Mouse (Mus musculus): ENCODE measurements around the gene Clpb.
A peak's percentile ranks its signal among the peaks of the same experiment; 100 is the strongest.
"Not testable (repeated sequence)": the region's sequence is repeated elsewhere in the genome, so short reads cannot be mapped to it uniquely, and the experiment has no call there.

Gene Clpb

DNA sequence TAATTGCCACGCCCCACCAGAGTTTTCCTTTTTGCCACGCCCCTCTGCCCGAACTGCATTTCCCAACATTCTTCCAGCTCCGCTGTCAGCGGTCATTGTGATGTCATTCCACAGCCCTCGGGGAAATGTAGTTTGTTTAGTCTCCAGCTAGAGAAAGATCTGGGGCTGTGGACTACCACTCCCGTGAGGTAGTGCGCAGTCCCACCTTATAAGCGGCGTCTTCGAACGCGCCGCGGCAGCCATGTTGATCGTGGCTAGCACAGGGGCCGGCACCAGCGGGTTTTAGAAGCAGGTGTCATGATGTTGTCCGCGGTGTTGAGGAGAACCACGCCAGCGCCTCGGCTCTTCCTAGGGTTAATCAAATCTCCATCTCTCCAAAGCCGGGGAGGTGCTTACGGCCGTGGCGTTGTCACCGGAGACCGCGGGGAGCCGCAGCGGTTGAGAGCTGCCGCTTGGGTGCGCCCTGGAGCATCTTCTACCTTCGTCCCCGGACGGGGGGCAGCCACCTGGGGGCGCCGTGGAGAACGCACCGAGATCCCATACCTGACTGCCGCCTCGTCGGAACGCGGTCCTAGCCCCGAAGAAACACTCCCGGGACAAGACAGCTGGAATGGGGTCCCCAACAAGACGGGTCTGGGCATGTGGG lies at the start of gene Clpb:
Clpb (plus strand) TSS at position 120 of the 646 bp plus-strand sequence.
- peak; percentile 96 to 97 for DNase-seq (ENCODE audit: low spot score in 2 of 2)

- no peak for DNase-seq (ENCODE audit: low spot score in 2 of 2)
Measured at GRCm38 (mm10) chr7:101615406-101615805, 48.0 kb upstream of the Clpb start.

DNA sequence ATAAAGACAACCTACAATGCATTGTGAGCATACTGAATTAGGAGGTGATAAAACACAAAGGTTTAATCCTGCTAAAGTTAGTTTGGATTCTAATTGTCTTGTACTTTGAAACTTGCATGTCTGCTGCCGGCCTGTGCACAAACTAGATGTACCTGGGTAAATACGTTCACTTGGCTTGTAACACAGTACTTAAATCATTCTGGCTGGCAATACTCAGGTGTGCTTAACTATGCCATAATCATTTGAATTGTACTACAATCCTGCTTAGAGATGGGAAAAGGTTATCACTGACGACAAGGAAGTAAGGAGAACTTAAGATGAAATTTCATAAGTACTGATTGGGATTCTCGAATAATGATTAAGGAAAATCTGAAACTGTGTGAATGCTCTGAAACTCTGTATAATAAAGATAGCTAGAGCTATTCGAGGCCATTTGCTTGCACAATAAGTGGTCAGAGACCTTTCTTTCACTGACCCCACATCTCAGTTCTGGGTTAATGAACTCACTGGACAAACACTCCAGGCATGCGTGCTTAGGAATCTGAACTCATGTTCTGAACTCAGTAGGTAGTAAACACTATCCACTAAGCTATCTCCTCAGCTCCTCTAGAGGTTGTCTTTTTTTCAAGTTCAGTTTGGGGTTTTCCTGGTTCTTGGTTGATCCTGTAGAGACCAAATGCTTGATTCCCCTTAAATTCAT lies 47.1 kb upstream of the Clpb start:
- DNase-seq (ENCODE audit: low spot score in 2 of 2): no peak

DNA sequence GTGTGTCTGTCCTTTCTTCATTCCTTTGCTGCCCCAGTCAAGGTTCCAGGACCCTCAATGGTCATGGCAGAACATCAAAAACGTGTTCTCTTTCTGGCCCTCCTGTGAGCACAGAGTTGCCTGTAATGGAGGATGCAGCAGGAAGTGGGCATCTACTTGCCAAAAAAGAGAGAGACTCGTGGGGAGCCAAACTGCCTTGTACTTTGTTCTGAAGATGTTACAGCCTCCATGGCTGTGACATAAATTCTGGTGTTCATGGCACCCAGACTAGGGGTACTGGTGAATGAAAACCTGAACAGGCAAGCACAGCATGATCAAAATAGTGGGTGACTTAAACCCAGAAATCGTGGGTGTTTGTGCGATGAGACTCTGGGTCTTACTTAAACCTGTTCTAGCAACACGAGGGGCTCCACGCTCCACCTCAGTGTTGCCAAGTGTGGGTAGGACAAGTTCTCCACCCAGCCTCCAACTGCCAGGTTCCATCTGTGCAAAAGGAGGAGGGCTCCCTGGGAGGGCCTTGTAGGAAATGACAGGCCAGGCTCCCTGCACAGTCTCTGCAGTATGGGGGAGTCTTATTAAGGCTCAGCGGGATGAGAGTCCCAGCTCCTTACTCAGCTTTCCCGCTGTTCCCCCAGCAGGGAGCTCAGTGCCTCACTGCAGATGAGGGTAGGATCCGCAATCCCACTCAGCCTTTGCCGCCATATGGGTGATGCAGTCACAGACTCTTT lies 45.8 kb upstream of the Clpb start:
- DNase-seq (ENCODE audit: low spot score in 2 of 2): no peak

DNA sequence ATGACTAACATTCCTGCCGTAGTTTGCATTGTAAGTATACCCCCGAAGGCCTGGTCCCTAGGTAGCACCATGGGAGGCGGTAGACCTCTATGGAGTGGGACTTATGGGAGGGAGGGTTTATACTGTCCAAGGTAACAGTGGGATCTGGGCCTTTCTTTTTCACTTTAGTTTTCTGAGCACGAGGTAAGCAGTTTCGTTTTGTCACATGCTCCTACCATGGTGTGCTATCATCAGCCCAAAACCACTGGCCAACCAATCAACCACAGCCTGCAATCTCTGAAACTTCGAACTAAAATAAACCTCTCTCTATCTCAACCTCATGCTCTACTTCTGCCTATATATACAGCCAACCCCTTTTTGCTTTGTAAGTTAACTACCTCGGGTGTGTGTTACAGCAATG lies 45.2 kb upstream of the Clpb start:
- no peak for DNase-seq (ENCODE audit: low spot score in 2 of 2)

GRCm38 (mm10) chr7:101620373-101620772 lies 43.1 kb upstream of the Clpb start:
- peak; percentile 9 to 11 for DNase-seq (ENCODE audit: low spot score in 2 of 2)

DNA sequence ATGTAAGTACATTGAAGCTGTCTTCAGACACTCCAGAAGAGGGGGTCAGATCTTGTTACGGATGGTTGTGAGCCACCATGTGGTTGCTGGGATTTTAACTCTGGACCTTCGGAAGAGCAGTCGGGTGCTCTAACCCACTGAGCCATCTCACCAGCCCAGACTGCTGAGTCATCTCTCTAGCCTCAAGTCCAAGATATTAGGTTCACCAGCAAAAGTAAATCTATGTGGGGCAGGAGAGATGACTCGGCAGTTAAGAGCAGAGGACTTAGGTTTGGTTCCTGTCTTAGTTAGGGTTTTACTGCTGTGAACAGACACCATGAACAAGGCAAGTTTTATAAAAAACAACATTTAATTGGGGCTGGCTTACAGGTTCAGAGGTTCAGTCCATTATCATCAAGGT lies 41.6 kb upstream of the Clpb start:
- not testable (repeated sequence) for DNase-seq (ENCODE audit: low spot score in 2 of 2)

DNA sequence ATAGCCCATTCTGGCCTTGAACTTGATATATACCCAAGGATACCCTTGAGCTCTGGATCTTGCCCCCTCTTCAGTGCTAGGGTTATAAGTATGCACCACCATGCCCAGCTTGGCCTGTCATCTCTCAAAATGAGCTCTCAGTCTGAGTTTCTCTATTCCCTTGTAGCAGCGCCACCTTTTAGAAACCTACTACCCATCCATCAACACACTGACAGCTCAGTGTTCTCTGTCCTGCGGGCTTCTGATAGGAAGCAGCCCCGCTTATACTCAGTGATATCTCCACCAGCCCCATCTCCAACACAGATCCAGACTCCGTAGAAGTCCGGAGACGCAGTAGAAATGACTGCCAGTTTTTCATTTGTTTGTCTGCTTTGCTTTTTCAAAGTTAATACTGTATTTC lies 39.1 kb upstream of the Clpb start:
- no peak for DNase-seq (ENCODE audit: low spot score in 2 of 2)

DNA sequence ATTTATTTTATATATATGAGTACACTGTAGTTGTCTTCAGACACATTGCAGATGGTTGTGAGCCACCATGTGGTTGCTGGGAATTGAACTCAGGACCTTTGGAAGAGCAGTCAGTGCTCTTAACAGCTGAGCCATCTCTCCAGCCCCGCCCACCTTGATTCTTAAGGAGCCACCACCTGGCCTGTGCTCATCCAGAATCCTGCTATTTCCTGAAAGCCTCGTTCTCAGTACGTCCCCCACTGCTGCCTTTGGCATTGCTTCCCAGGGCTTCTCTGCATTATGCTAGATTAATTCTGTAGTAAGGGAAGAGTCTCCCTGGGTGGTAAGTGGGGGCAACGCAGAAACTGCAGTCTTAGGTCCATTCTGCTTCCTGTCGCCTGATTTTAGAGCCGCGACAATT lies 36.3 kb upstream of the Clpb start:
- not testable (repeated sequence) for DNase-seq (ENCODE audit: low spot score in 2 of 2)

DNA sequence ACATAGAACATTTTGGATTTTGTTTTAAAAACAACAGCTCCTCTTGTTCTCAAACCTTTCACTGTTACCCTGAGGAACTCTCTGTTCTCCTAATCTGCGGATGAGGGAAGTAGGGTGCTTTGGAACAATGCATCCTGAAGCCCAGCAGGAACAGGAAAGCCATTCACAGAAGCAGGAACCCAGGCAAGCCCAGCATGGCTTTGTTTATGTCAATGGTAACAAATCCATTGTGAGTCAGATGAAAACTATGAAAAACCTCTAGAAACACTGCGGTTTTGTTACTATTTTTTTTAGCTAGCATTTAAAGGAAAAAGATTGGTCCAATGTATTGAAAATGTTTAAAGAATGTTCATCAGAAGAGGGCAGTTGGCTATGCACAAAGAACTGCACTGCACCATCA lies 35.0 kb upstream of the Clpb start:
- no peak for DNase-seq (ENCODE audit: low spot score in 2 of 2)

GRCm38 (mm10) chr7:101633629-101634177 lies 29.7 kb upstream of the Clpb start:
- no peak for DNase-seq (ENCODE audit: low spot score in 2 of 2)

DNA sequence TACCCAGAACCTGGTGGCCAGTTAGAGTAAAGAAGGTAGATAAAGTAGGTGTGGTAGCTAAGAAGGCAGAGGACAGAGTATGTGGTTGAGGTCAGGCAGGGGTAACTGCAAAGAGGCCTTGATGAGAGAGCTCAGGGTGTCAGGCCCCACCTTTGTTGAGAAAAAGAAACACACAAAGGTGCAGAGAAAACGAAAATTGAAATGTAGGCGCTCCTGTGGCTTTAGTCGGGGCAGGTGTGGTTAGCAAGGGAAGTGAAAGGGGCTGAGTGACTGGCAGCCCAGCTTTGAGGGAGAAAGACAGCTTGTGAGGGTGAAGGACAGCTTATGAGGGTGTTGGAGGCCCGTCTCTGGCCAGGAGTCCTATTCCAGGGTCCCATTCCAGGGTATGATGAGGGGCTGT lies 28.9 kb upstream of the Clpb start:
- no peak for DNase-seq (ENCODE audit: low spot score in 2 of 2)

DNA sequence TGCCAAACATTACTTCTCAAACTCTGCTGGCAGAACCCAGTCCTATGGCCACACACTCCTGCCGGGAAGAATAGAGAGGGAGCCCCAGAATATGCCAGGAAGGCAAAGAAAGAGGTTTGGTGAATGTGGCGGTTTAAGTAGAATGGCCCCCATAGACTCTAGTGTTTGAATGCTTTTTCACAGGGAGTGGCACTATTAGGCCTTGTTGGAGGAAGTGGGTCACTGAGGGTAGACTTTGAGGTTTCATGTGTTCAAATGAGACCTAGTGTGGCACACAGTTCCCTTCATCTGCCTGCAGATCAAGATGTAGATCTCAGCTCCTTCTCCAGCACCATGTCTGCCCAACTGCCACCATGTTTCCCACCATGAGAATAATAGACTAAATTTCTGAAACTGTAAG lies 27.4 kb upstream of the Clpb start:
- no peak for DNase-seq (ENCODE audit: low spot score in 2 of 2)

DNA sequence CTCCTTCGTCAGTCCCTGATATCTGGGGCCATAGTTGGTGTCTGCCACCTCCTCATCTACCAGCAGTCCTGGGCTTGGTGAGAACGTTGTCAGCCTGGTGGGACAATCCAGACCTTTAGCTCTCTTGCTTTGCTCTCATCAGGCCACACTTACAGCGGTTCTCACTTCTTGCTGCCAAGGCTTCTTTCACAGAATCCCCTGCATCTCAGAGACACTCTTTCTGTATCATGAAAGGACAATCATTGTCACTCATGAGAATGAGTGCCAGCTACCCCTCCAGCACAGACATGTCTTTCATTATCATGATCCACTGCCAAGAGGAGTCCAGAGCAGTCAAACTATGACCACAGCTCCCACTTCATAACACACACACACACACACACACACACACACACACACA lies 19.6 kb upstream of the Clpb start:
- no peak for DNase-seq (ENCODE audit: low spot score in 2 of 2)

GRCm38 (mm10) chr7:101649729-101650128 lies 13.7 kb upstream of the Clpb start:
- DNase-seq (ENCODE audit: low spot score in 2 of 2): no peak

DNA sequence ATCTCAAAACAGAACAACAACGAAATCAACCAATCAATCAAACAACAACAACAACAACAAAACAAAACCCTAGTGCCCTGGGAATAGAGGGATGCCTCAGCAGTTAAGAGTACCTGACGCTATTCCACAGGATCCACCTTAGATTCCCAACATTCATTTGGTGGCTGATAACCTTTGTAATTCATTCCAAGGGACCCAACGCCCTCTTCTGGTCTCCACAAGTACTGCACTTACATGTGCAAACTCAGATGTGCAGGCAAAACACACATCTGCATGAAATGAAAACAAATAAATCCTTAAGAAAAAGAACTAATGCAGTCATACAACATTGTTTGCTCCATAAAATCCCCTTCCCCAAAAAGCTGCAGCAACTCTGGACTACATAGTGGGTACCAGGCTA lies 12.9 kb upstream of the Clpb start:
- no peak for DNase-seq (ENCODE audit: low spot score in 2 of 2)

DNA sequence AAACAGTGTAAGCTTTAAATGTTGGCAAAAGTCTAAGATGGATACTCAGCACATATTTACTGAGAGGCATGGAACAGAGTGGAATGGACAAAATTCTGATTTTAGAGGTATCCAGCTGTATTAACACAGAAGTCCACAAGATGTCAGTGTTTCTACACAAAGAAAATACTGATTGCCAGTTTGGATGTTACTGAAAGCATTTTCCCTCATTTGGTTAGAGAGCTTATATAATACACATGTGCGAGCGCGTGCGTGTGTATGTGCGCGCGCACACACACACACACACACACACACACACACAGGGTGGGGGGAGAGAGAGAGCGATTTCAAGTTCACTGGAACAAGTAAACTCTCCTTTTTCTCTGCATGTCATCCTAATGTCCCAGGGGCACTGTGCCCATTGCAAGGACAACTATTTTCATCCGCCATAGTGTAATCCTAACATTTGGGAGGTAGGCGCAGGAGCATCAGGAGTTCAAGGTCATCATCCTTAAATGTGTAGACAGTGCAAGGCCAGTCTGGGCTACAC lies 9.7 kb upstream of the Clpb start:
- peak; percentile 30 to 37 for DNase-seq (ENCODE audit: low spot score in 2 of 2)

DNA sequence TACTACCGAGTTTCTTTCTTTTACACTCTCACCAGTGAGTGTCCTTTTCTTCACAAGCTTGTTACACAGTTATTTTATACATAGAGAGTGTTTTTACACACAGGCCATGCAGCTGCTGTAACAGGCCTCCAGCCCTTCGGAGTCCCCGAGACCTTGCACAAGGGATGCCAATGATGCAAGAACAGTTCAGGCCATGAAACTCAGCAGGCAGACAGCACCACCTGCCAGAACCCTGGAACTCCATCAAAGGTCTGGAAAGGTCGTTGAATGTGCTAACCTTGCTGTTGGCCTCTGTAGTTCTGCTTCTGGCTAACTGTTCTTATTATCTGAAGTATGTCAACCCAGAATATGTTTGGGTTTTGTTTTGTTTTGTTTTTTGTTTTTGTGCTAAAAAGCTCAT lies 8.5 kb upstream of the Clpb start:
- DNase-seq (ENCODE audit: low spot score in 2 of 2): no peak

DNA sequence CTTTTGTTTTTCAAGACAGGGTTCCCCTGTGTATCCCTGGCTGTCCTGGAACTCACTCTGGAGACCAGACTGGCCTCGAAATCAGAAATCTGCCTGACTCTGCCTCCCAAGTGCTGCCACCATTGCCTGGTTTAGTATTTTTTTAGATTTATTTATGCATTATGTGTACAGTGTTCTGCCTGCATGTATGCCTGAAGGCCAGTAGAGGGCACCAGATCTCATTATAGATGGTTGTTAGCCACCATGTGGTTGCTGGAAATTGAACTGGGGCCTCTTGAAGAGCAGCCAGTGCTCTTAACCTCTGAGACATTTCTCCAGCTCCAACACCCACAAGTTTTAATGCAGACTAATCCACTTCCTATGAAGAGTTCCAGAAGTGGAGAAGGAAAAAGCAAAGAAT lies 1.4 kb upstream of the Clpb start:
- DNase-seq (ENCODE audit: low spot score in 2 of 2): no peak

DNA sequence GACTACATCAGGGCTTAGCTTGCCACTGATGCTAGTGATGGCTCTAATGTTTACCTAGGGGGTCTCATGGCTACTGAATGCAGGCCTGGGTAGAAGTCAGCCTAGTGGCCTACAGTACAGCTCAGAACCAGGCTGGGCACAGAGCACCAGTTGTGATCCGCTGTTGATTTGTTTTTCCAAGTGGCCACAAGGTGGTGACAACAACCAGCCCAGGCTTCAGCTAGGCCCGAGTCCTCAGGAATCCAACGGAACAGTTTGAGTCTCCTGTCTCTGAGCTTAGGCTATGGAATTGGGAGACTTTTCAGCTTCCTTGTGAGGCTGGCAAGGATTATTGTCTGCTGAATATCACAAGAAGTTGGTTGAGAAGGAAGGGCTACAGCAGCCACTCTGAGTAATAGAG lies 3.1 kb downstream of the Clpb start:
- peak in 1 of 2 experiments; percentile 38 for DNase-seq (ENCODE audit: low spot score in 2 of 2)

DNA sequence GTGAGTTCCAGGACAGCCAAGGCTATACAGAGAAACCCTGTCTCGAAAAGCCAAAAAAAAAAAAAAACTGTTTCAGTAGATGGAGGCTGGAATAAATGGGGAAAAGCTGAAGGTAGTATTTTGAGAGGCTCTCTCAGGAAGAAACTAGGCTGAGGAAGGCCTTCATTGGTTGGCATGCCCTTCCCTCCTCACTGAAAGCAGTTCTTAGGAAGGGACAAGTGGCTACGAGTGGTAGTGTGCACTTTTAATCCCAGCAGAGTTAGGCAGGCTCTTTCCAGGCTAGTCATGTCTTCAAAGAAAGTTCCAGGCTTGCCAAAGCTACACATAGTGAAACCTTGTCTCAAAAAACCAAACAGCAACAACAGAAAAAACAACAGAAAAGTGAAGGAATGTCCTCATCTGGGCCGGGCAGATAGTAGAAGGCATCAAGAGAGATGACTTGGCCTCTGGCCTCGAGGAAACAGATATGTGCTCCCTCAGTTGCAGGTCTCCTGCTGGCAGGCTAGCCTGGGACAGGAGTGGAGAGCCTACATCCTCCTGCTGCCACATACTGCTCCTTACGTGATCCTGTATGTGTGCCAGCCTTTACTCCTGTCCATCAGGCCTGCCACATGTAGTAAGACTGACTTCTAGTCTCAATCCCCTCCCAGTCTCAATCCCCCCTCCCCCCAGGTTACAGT lies 8.3 kb downstream of the Clpb start:
- no peak for DNase-seq (ENCODE audit: low spot score in 2 of 2)

GRCm38 (mm10) chr7:101673497-101673896 lies 10.1 kb downstream of the Clpb start:
- peak; percentile 46 to 49 for DNase-seq (ENCODE audit: low spot score in 2 of 2)

All from heart, adult 9 months (tissue).